Mouse (Mus musculus): ENCODE results near the gene Dner. TPM values are rescaled to one million over a fixed set of nuclear protein-coding genes. Genes with fewer than 3 reads are reported as not detected.

Gene Dner
- total RNA-seq, 2 experiments from 2014 or later = 140 to 143 TPM

GRCm38 (mm10) chr1:84463976-84464662 is 231.9 kb downstream of the Dner start:
- peak; percentile 24 to 44 for DNase-seq (ENCODE audit: low spot score in 2 of 2)

- DNase-seq (ENCODE audit: low spot score in 2 of 2) = no peak
These were observed 246.3 kb downstream of the Dner start for GRCm38 (mm10) chr1:84449566-84450278.

DNA sequence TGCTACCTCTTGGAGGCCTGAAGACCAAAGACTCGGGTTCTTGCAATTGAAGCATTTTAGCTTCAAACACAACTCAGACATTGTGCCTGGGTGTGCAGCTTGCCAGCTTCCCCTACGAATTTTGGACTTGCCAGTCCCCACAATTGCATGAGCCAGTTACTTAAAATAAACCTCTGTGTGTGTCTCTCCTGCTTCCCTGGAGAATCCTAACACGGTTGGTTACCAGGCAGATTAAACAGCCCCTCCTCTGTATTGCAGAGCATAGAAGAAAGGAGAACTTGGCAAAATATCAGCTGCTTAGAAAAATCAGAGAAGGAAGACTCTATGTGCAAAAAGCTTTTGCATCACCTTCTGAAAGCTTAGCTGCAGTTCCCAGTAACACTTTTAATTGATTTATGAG is 252.4 kb downstream of the Dner start:
- DNase-seq (ENCODE audit: low spot score in 2 of 2) = peak in 1 of 2 experiments; percentile 35

DNA sequence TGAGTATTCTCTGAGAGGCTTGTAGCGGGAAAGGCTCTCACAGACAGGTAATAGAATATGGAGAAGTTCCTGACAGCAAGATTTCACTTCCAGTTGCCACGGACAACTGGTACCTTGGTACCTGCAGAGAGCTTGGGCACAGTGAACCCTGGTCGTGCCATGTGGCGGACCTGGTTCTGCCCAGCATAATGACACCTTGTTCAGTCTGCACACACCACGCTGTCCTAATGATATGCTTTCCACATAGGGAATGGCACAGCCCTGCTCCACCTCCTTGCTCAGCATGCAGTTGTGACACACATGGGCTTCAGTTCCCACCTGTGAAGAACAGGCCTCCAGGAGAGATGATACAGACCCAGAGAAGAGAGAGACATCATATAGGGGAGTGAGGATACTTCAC is 253.0 kb downstream of the Dner start:
- DNase-seq (ENCODE audit: low spot score in 2 of 2) = no peak

DNA sequence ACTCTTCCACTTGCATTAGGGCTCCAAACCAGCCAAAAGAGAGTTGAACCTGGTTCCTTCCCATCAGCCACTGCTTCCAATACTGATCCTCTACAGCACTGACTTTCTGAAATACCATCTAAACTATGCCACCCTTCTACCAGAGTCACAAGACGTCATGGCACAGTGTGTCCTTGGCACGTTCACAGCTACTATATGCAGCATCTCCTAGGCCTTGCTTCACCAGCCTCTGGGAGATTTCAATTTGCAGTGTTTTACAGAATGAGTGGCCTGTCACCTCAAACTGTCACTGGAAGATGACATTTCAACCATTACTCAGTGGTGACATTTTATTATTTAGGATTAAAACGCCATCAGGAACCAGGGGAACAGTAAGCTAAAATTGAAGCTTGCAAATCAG is 254.6 kb downstream of the Dner start:
- DNase-seq (ENCODE audit: low spot score in 2 of 2) = no peak

- DNase-seq (ENCODE audit: low spot score in 2 of 2) = no peak
These were observed 258.5 kb downstream of the Dner start for GRCm38 (mm10) chr1:84437565-84437964.

GRCm38 (mm10) chr1:84436281-84436680 is 259.7 kb downstream of the Dner start:
- DNase-seq (ENCODE audit: low spot score in 2 of 2) = no peak

DNA sequence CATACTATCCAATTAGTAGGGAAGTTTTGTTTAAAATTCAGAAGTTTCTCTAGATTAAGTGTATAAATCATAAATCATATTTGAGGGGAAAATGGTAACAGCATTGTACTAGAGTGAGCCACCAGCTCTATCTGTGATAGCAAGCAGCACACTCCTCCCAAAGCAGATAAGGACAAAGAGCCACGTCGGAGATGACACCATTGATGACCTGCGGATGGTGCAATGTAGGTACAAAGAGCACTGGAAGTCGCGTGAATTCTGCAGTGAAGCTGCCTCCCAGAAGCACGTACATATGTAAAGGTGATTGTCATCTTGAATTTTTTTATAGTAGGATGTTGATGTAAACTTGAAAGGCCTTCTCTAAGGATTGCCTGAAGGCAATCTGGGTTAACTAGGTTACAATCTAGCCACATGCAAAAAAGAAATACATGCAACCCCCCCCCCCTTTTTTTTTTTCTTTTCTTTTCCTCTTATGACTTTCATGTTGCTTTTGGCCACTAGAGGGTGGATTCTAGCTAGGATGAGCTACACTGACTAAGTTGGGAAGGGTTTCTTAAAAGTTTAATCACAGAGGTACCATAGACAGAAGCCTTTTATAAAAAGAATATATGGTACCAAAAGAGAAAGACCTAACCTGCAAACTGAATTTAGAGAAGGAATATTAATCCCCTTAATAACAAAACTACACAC is 262.6 kb downstream of the Dner start:
- DNase-seq (ENCODE audit: low spot score in 2 of 2) = no peak

GRCm38 (mm10) chr1:84432311-84432710 is 263.7 kb downstream of the Dner start:
- no peak for DNase-seq (ENCODE audit: low spot score in 2 of 2)

DNA sequence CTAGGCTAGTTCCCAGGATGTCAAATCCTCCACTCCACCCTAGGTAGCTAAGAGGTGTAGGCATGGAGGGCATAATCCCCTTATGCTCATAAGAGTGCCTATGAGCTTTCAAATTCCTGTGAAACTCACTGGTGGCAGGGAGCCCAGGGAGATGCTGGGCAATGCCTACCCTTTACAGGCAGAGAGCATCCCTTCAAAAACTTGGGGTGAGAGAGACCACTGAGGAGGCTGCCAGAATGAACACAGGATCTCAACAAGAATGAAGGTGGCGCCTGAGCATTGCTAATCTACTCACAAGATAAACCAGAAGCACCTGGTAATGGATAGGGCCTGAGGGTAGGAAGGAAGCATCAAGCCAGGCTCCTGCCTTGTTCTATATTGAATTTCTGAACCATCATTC is 267.7 kb downstream of the Dner start:
- DNase-seq (ENCODE audit: low spot score in 2 of 2) = no peak

- DNase-seq (ENCODE audit: low spot score in 2 of 2) = peak; percentile 63 to 82
These were observed 268.3 kb downstream of the Dner start for GRCm38 (mm10) chr1:84427757-84428156.

DNA sequence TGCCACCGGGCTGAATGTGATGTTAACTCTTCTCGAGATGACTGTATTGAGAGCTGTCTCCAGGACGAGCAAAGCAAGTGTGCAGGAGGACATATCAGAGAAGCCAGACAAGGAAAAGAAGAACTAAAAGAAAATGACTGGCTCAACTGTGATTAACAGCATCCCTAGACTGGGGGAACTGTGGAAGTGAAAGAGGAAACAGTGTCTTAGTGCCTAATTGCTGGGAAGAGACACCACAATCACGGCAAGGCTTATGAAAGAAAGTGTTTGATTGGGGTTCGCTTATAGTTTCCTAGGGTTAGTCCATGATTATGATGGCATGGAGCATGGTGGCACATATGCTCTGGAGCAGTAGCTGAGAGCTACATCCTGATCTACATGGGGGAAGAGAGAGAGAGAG is 269.3 kb downstream of the Dner start:
- no peak for DNase-seq (ENCODE audit: low spot score in 2 of 2)

- DNase-seq (ENCODE audit: low spot score in 2 of 2) = no peak
These were observed 273.1 kb downstream of the Dner start for GRCm38 (mm10) chr1:84422881-84423280.

- DNase-seq (ENCODE audit: low spot score in 2 of 2) = no peak
These were observed 274.2 kb downstream of the Dner start for GRCm38 (mm10) chr1:84421845-84422244.

DNA sequence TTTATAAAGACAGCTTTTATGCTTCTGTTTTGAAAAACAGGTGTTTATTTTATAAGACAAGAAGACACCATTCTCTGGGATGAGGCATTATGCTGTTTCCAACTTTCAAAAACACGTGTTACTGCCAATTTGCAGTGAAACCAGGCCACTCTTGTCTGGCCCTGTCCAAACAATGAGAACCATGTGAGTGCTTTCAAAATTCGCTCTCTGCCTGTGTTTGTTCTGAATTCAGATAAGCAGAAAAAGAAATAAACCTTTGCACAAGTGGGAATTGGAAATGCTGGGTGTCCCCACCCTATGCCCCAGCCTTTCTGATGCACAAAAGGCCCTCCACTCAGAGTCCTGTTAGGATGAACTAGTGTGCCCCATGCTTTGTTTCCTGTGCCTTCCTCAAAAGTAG is 276.6 kb downstream of the Dner start:
- DNase-seq (ENCODE audit: low spot score in 2 of 2) = no peak

GRCm38 (mm10) chr1:84418511-84418910 is 277.5 kb downstream of the Dner start:
- DNase-seq (ENCODE audit: low spot score in 2 of 2) = no peak

- DNase-seq (ENCODE audit: low spot score in 2 of 2) = no peak
These were observed 278.2 kb downstream of the Dner start for GRCm38 (mm10) chr1:84417761-84418238.

GRCm38 (mm10) chr1:84417276-84417675 is 278.7 kb downstream of the Dner start:
- no peak for DNase-seq (ENCODE audit: low spot score in 2 of 2)

DNA sequence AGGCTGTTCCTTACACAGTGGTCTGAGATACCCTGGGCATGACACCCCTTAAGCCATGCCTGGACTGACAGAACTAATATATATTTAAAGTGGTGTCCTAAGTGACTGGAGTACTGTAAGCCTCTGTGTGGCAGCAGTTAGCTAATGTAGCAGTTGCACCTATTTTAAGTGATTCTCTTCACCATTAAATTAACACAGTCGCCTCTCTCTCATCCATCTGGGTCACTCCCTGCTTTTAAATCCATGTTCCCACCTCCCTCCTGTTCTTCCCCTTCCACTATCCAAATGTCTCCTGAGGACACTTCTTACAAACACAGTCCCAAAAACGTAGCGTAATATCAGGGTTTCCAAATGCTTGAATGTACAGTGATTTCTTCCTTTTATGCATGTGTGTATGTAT is 281.6 kb downstream of the Dner start:
- no peak for DNase-seq (ENCODE audit: low spot score in 2 of 2)

DNA sequence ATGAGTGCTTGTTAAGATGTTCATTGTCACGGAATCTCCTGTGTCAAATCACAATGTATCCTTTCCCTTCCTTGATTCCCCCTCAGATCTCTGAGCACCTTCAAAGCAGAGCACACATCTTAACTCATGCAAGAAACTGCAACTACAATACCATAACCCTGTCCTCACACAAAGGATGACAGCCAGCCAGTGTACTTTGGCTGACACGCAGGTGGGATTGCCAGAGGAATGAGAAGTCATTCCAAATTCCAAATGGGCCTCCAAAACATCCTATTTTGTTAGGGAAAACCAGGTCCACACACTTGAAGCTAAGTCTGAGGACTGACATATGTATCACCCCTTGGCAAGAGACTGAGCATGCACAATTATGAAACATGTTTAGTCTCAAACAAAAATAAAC is 286.5 kb downstream of the Dner start:
- no peak for DNase-seq (ENCODE audit: low spot score in 2 of 2)

- DNase-seq (ENCODE audit: low spot score in 2 of 2) = no peak
These were observed 287.1 kb downstream of the Dner start for GRCm38 (mm10) chr1:84408873-84409272.

GRCm38 (mm10) chr1:84406891-84407290 is 289.1 kb downstream of the Dner start:
- no peak for DNase-seq (ENCODE audit: low spot score in 2 of 2)

Measured in left cerebral cortex, adult 18-20 months (tissue).